ENCODE assay signal across 8 mouse cellular contexts in genomic region chr1:172512962-172513361, GRCm38 (mm10). TPM values are rescaled to one million over a fixed set of nuclear protein-coding genes. Genes with fewer than 3 reads are reported as not detected.
DNase-seq lines count a peak whose midpoint lies in the region; ATAC-seq and TF ChIP-seq lines count a peak whose summit lies in the region.

No protein-coding gene starts in this region.

- DNase-seq in layer of hippocampus, adult 2 months (ENCODE audit: low spot score in 2 of 2), result no peak
- DNase-seq in layer of hippocampus, adult 8-10 months (ENCODE audit: low spot score in 2 of 2), result no peak
- DNase-seq in forebrain, postnatal 0 days, result no peak
- peak; percentile 56 for DNase-seq in limb, embryonic 14.5 days (ENCODE audit: low spot score)
- peak; percentile 58 for DNase-seq in testis, postnatal 10 days (ENCODE audit: low spot score)
- no peak for DNase-seq in cerebellum, adult 9-10 months

- H3K27ac ChIP-seq in layer of hippocampus, adult 2 months, result peak overlapping the region; percentile 70
- H3K27ac ChIP-seq in forebrain, postnatal 0 days (ENCODE audit: low read depth, low read length), result no peak overlapping the region
- H3K27ac ChIP-seq in hindbrain, embryonic 12.5 days, result no peak overlapping the region
- no peak overlapping the region; the same call in 1 of the 2 replicates for H3K27ac ChIP-seq in limb, embryonic 14.5 days (replicated peaks; ENCODE audit: low read depth, low read length)
- H3K27ac ChIP-seq in midbrain, embryonic 13.5 days, result no peak overlapping the region

- no peaks in the 10 kb centered on the region for H3K4me1 ChIP-seq in forebrain, postnatal 0 days (ENCODE audit: insufficient read depth)
- H3K4me1 ChIP-seq in hindbrain, embryonic 12.5 days, result peaks cover 10% of the 10 kb centered on the region; the same call in 1 of the 2 replicates
- H3K4me1 ChIP-seq in limb, embryonic 14.5 days (ENCODE audit: control insufficient read depth, insufficient read depth, low read length), result 0 out of 2 replicates have a peak, but pooled peaks cover 13% of the 10 kb centered on the region
- H3K4me1 ChIP-seq in midbrain, embryonic 13.5 days (replicated peaks), result peaks cover 14% of the 10 kb centered on the region

- TF ChIP-seq POLR2A in limb, embryonic 14.5 days (IDR thresholded peaks at IDR 0.05; ENCODE audit: borderline replicate concordance, extremely low read depth, insufficient read depth, insufficient read length), result no peak

- no peak overlapping the region for H3K4me2 ChIP-seq in forebrain, postnatal 0 days (ENCODE audit: low read depth)
- peak overlapping the region; percentile 27; the same call in 1 of the 2 replicates for H3K4me2 ChIP-seq in hindbrain, embryonic 12.5 days (replicated peaks)
- H3K4me2 ChIP-seq in limb, embryonic 14.5 days (replicated peaks; ENCODE audit: low read depth, low read length, severe bottlenecking), result peak overlapping the region; percentile 25; the same call in 1 of the 2 replicates
- H3K4me2 ChIP-seq in midbrain, embryonic 13.5 days (replicated peaks), result peak overlapping the region; percentile 30

- H3K9me3 ChIP-seq in forebrain, postnatal 0 days (ENCODE audit: low read length), result no peaks in the 10 kb centered on the region
- H3K9me3 ChIP-seq in hindbrain, embryonic 12.5 days (replicated peaks), result no peaks in the 10 kb centered on the region
- no peaks in the 10 kb centered on the region for H3K9me3 ChIP-seq in limb, embryonic 14.5 days (ENCODE audit: control insufficient read depth, low read length)
- 0 out of 2 replicates have a peak, but pooled peaks cover 5% of the 10 kb centered on the region for H3K9me3 ChIP-seq in midbrain, embryonic 13.5 days

- peak overlapping the region; percentile 2; the same call in 1 of the 2 replicates for H3K4me3 ChIP-seq in layer of hippocampus, adult 2 months
- no peak overlapping the region for H3K4me3 ChIP-seq in forebrain, postnatal 0 days (ENCODE audit: low read depth, low read length)
- H3K4me3 ChIP-seq in hindbrain, embryonic 12.5 days, result no peak overlapping the region
- no peak overlapping the region for H3K4me3 ChIP-seq in limb, embryonic 14.5 days (replicated peaks; ENCODE audit: low read length)
- no peak overlapping the region for H3K4me3 ChIP-seq in midbrain, embryonic 13.5 days (replicated peaks)

- no peak for ATAC-seq in forebrain, postnatal 0 days
- ATAC-seq in hindbrain, embryonic 12.5 days (ENCODE audit: low FRiP score), result no peak
- ATAC-seq in limb, embryonic 14.5 days (ENCODE audit: low FRiP score, low read depth), result peak; percentile 24; the same call in 1 of the 2 replicates
- no peak for ATAC-seq in midbrain, embryonic 13.5 days

- peak; percentile 56 for TF ChIP-seq CTCF in layer of hippocampus, adult 2 months (conservative IDR thresholded peaks at IDR 0.05)
- 0 out of 2 replicates have a peak, but pooled peaks have one; percentile 16 for TF ChIP-seq CTCF in forebrain, postnatal 0 days (IDR thresholded peaks at IDR 0.05; ENCODE audit: low read depth)

- WGBS in forebrain, postnatal 0 days, result 32% methylated on average over 13 of the region's 13 CpGs
- 24% methylated on average over 13 of the region's 13 CpGs for WGBS in hindbrain, embryonic 12.5 days
- 37% methylated on average over 13 of the region's 13 CpGs for WGBS in limb, embryonic 14.5 days
- 34% methylated on average over 13 of the region's 13 CpGs for WGBS in midbrain, embryonic 13.5 days

- no peaks in the 10 kb centered on the region for H3K27me3 ChIP-seq in forebrain, postnatal 0 days (ENCODE audit: insufficient read depth, low read length)
- 0 out of 2 replicates have a peak, but pooled peaks cover 3% of the 10 kb centered on the region for H3K27me3 ChIP-seq in hindbrain, embryonic 12.5 days
- no peaks in the 10 kb centered on the region for H3K27me3 ChIP-seq in limb, embryonic 14.5 days (ENCODE audit: control insufficient read depth, insufficient read depth, low read length)
- H3K27me3 ChIP-seq in midbrain, embryonic 13.5 days, result no peaks in the 10 kb centered on the region

- no peak overlapping the region for H3K9ac ChIP-seq in forebrain, postnatal 0 days
- H3K9ac ChIP-seq in hindbrain, embryonic 12.5 days, result no peak overlapping the region
- 0 out of 2 replicates have a peak overlapping the region, but pooled peaks have one; percentile 12 for H3K9ac ChIP-seq in limb, embryonic 14.5 days (ENCODE audit: low read depth, low read length, severe bottlenecking)
- no peak overlapping the region for H3K9ac ChIP-seq in midbrain, embryonic 13.5 days (replicated peaks)

- H3K36me3 ChIP-seq in forebrain, postnatal 0 days (ENCODE audit: insufficient read depth), result no peaks in the 10 kb centered on the region
- no peaks in the 10 kb centered on the region for H3K36me3 ChIP-seq in hindbrain, embryonic 12.5 days
- H3K36me3 ChIP-seq in limb, embryonic 14.5 days (ENCODE audit: control insufficient read depth, insufficient read depth, low read length), result no peaks in the 10 kb centered on the region
- no peaks in the 10 kb centered on the region for H3K36me3 ChIP-seq in midbrain, embryonic 13.5 days

RNA-seq across cellular contexts. Expression of gene Cfap45, which starts 7.6 kb away (rescaled TPM):
- total RNA-seq in layer of hippocampus, adult 2 months (2021), result 1 to 10 TPM; 4.2 to 4.8 TPM
- 1 to 10 TPM; 4.7 to 7.4 (median 5.6) TPM for total RNA-seq in layer of hippocampus, adult 8-10 months (2022)
- 3.0 and 5.1 TPM in 2 replicates for total RNA-seq in forebrain, postnatal 0 days (2014; rRNA removed)
- polyA plus RNA-seq in forebrain, postnatal 0 days (2015; fragmentation: Nextera tagmentation; extraction: Ambion mirVana), result 3.9 and 5.5 TPM in 2 replicates
- 3.3 and 4.4 TPM in 2 replicates for polyA plus RNA-seq in hindbrain, embryonic 12.5 days (2016; fragmentation: Nextera tagmentation; extraction: Ambion mirVana)
- 0.70 and 1.3 TPM in 2 replicates for polyA plus RNA-seq in limb, embryonic 14.5 days (2012; rRNA removed)
- polyA plus RNA-seq in limb, embryonic 14.5 days (2014; fragmentation: Nextera tagmentation; extraction: Ambion mirVana), result 0.97 and 0.98 TPM in 2 replicates
- polyA plus RNA-seq in midbrain, embryonic 13.5 days (2015; fragmentation: Nextera tagmentation; extraction: Ambion mirVana), result 1.9 and 2.0 TPM in 2 replicates

RNA-seq across cellular contexts. Expression of gene Tagln2, which starts 13.1 kb away (rescaled TPM):
- 10 to 100 TPM in 1 of 2 experiments, 1 to 10 TPM in 1; 7.9 to 13.1 TPM for total RNA-seq in layer of hippocampus, adult 2 months (2021)
- total RNA-seq in layer of hippocampus, adult 8-10 months (2022), result 10 to 100 TPM; 11.7 to 21.0 (median 16.7) TPM
- total RNA-seq in forebrain, postnatal 0 days (2014; rRNA removed), result 31.5 and 33.8 TPM in 2 replicates
- polyA plus RNA-seq in forebrain, postnatal 0 days (2015; fragmentation: Nextera tagmentation; extraction: Ambion mirVana), result 42.8 and 48.5 TPM in 2 replicates
- 53.2 and 64.5 TPM in 2 replicates for polyA plus RNA-seq in hindbrain, embryonic 12.5 days (2016; fragmentation: Nextera tagmentation; extraction: Ambion mirVana)
- polyA plus RNA-seq in limb, embryonic 14.5 days (2012; rRNA removed), result 134 and 151 TPM in 2 replicates
- polyA plus RNA-seq in limb, embryonic 14.5 days (2014; fragmentation: Nextera tagmentation; extraction: Ambion mirVana), result 138 and 155 TPM in 2 replicates
- 44.0 and 49.9 TPM in 2 replicates for polyA plus RNA-seq in midbrain, embryonic 13.5 days (2015; fragmentation: Nextera tagmentation; extraction: Ambion mirVana)

RNA-seq across cellular contexts. Expression of gene Igsf9, which starts 31.4 kb away (rescaled TPM):
- 1 to 10 TPM; 5.7 to 9.2 TPM for total RNA-seq in layer of hippocampus, adult 2 months (2021)
- total RNA-seq in layer of hippocampus, adult 8-10 months (2022), result 1 to 10 TPM; 4.1 to 6.6 (median 5.3) TPM
- 35.3 and 36.2 TPM in 2 replicates for total RNA-seq in forebrain, postnatal 0 days (2014; rRNA removed)
- polyA plus RNA-seq in forebrain, postnatal 0 days (2015; fragmentation: Nextera tagmentation; extraction: Ambion mirVana), result 13.3 and 25.6 TPM in 2 replicates
- polyA plus RNA-seq in hindbrain, embryonic 12.5 days (2016; fragmentation: Nextera tagmentation; extraction: Ambion mirVana), result 69.9 and 82.2 TPM in 2 replicates
- 62.0 and 85.1 TPM in 2 replicates for polyA plus RNA-seq in limb, embryonic 14.5 days (2012; rRNA removed)
- polyA plus RNA-seq in limb, embryonic 14.5 days (2014; fragmentation: Nextera tagmentation; extraction: Ambion mirVana), result 29.6 and 35.0 TPM in 2 replicates
- 89.0 and 94.9 TPM in 2 replicates for polyA plus RNA-seq in midbrain, embryonic 13.5 days (2015; fragmentation: Nextera tagmentation; extraction: Ambion mirVana)

RNA-seq across cellular contexts. Expression of gene Slamf9, which starts 37.8 kb away (rescaled TPM):
- under 1 TPM in 1 of 2 experiments, not detected in 1; 0.38 TPM for total RNA-seq in layer of hippocampus, adult 2 months (2021)
- 1 to 10 TPM in 2 of 4 experiments, not detected in 2; 7.5 to 8.6 TPM for total RNA-seq in layer of hippocampus, adult 8-10 months (2022)
- total RNA-seq in forebrain, postnatal 0 days (2014; rRNA removed), result 0.15 and 0.43 TPM in 2 replicates
- polyA plus RNA-seq in forebrain, postnatal 0 days (2015; fragmentation: Nextera tagmentation; extraction: Ambion mirVana), result 0.21 and 0.30 TPM in 2 replicates
- 0.27 and 0.40 TPM in 2 replicates for polyA plus RNA-seq in hindbrain, embryonic 12.5 days (2016; fragmentation: Nextera tagmentation; extraction: Ambion mirVana)
- 0.49 and 0.64 TPM in 2 replicates for polyA plus RNA-seq in limb, embryonic 14.5 days (2012; rRNA removed)
- 0.51 and 0.75 TPM in 2 replicates for polyA plus RNA-seq in limb, embryonic 14.5 days (2014; fragmentation: Nextera tagmentation; extraction: Ambion mirVana)
- 0.31 TPM in 1 of 2 replicates, not detected in the other for polyA plus RNA-seq in midbrain, embryonic 13.5 days (2015; fragmentation: Nextera tagmentation; extraction: Ambion mirVana)

RNA-seq across cellular contexts. Expression of gene Vsig8, which starts 42.8 kb away (rescaled TPM):
- under 1 TPM; 0.41 to 0.61 TPM for total RNA-seq in layer of hippocampus, adult 2 months (2021)
- total RNA-seq in layer of hippocampus, adult 8-10 months (2022), result under 1 TPM in 3 of 4 experiments, not detected in 1; 0.56 to 0.71 (median 0.64) TPM
- 0.71 and 1.0 TPM in 2 replicates for total RNA-seq in forebrain, postnatal 0 days (2014; rRNA removed)
- 0.45 and 0.67 TPM in 2 replicates for polyA plus RNA-seq in forebrain, postnatal 0 days (2015; fragmentation: Nextera tagmentation; extraction: Ambion mirVana)
- 0.41 TPM in 1 of 2 replicates, not detected in the other for polyA plus RNA-seq in hindbrain, embryonic 12.5 days (2016; fragmentation: Nextera tagmentation; extraction: Ambion mirVana)
- 0.23 and 0.49 TPM in 2 replicates for polyA plus RNA-seq in limb, embryonic 14.5 days (2012; rRNA removed)
- 0.30 and 0.40 TPM in 2 replicates for polyA plus RNA-seq in limb, embryonic 14.5 days (2014; fragmentation: Nextera tagmentation; extraction: Ambion mirVana)
- polyA plus RNA-seq in midbrain, embryonic 13.5 days (2015; fragmentation: Nextera tagmentation; extraction: Ambion mirVana), result 0.20 TPM in 1 of 2 replicates, not detected in the other

Comparison
In these comparisons a context has a peak if more than half of its experiments do, and no peak if none do; other contexts are left out.
1. DNase-seq: peak in limb, embryonic 14.5 days (single experiment) and testis, postnatal 10 days (single experiment); none in layer of hippocampus, adult 2 months (0 of 2), layer of hippocampus, adult 8-10 months (0 of 2), forebrain, postnatal 0 days (single experiment) and cerebellum, adult 9-10 months (single experiment).